Mouse (Mus musculus): ENCODE data around the gene Akap13. TPM values are rescaled to one million over a fixed set of nuclear protein-coding genes. Genes with fewer than 3 reads are reported as not detected.

Akap13 gene
- total and polyA plus RNA-seq, 3 experiments, result 11.4 to 32.5 (median 27.7) TPM

- no peak for DNase-seq (ENCODE audit: extremely low read depth)
- no peak overlapping the region for H3K4me3 ChIP-seq (replicated peaks in 1 of 3; ENCODE audit: low read depth in 2 of 3, low read length in 2 of 3, poor library complexity in 1 of 3)
- dilution Hi-C loops (cut with MboI; ENCODE audit: extremely low pct_ligation_motif_present, extremely low pct_unique_long_range_greater_than_20kb, low sequenced_read_pairs), result no loop called here
- no peak overlapping the region for H3K9ac ChIP-seq (ENCODE audit: insufficient read depth, low read depth)
- H3K9me3 ChIP-seq (replicated peaks; ENCODE audit: low read length), result no peaks in the 10 kb centered on the region
- in situ Hi-C loops (cut with MboI; ENCODE audit: low pct_ligation_motif_present, low pct_unique_long_range_greater_than_20kb, low sequenced_read_pairs), result loop anchor here (25.0 kb wide), 1 partner anchor 596 kb away; no protein-coding TSS in a partner anchor
- peaks cover 74 to 96% of the 10 kb centered on the region in 2 experiments for H3K36me3 ChIP-seq (replicated peaks in 1 of 2; ENCODE audit: control insufficient read depth in 1 of 2, insufficient read depth in 1 of 2, low read length in 1 of 2)
- TF ChIP-seq USF2 (conservative IDR thresholded peaks at IDR 0.05; ENCODE audit: low read depth, low read length), result no peak
- TF ChIP-seq BHLHE40 (IDR thresholded peaks at IDR 0.05; ENCODE audit: low read depth, low read length), result no peak
- TF ChIP-seq USF1 (IDR thresholded peaks at IDR 0.05; ENCODE audit: low read depth, low read length), result no peak
- TF ChIP-seq UBTF (IDR thresholded peaks at IDR 0.05; ENCODE audit: low read depth, low read length), result no peak
- no peak for TF ChIP-seq KAT2A (IDR thresholded peaks at IDR 0.05; ENCODE audit: insufficient replicate concordance, low read length)
- TF ChIP-seq ETS1 (conservative IDR thresholded peaks at IDR 0.05; ENCODE audit: low read depth, low read length), result no peak
- TF ChIP-seq ZKSCAN1 (IDR thresholded peaks at IDR 0.05; ENCODE audit: borderline replicate concordance, low read depth, low read length), result no peak
- no peak for TF ChIP-seq ZNF384 (IDR thresholded peaks at IDR 0.05; ENCODE audit: low read depth, low read length)
- no peak for TF ChIP-seq POLR2AphosphoS2 (IDR thresholded peaks at IDR 0.05; ENCODE audit: low read depth, low read length)
- no peak overlapping the region for H3K27ac ChIP-seq (ENCODE audit: insufficient read depth, low read depth)
- no peaks in the 10 kb centered on the region for H3K4me1 ChIP-seq (ENCODE audit: control insufficient read depth in 1 of 2, insufficient read depth in 2 of 2)
- no peak overlapping the region for H3K4me2 ChIP-seq (ENCODE audit: insufficient read depth, low read depth, poor library complexity, severe bottlenecking)
- H3K79me2 ChIP-seq (replicated peaks; ENCODE audit: control insufficient read depth, extremely low read depth, insufficient read depth, poor library complexity, severe bottlenecking), result no peaks in the 10 kb centered on the region
- H3K27me3 ChIP-seq (replicated peaks), result no peaks in the 10 kb centered on the region
Measured at GRCm38 (mm10) chr7:75733166-75733565, 277.8 kb downstream of the Akap13 start.

DNA sequence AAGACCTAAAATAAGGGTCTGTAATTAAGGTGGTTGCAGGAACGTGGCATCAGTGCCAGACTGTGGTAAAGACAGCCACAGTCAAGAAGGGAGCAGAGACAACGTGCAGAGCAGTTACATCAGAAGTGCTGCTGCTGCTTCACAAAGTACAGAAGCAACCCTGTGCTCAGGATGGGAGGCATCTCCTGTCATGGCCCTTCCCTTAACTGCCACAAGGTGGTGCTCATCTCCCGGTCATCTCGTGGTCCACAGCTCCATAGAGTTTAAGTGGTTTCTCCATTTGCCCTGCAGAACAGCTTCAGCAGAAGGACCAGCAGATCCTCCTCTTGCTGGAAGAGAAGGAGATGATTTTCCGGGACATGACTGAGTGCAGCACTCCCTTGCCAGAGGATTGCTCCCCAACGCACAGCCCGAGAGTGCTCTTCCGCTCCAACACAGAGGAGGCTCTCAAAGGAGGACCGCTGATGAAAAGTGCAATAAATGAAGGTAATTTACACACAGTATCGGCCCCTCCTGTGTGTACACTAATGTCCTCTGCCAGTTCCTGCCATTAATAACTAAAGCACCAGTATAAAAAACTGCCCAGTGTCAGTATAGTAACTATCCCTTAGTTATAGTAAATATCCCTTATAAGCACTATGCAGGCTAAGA, 283.9 kb downstream of the Akap13 start:
- no peak for TF ChIP-seq NELFE (IDR thresholded peaks at IDR 0.05; ENCODE audit: low read depth, low read length)
- no peak for TF ChIP-seq NRF1 (IDR thresholded peaks at IDR 0.05; ENCODE audit: low read depth, low read length)
- TF ChIP-seq CHD2 (IDR thresholded peaks at IDR 0.05; ENCODE audit: low read length), result no peak
- 0 out of 2 replicates have a peak, but pooled peaks have one; percentile 12 for TF ChIP-seq JUND (conservative IDR thresholded peaks at IDR 0.05; ENCODE audit: low read depth, low read length)
- TF ChIP-seq RCOR1 (conservative IDR thresholded peaks at IDR 0.05; ENCODE audit: low read depth, low read length), result no peak
- no peak for TF ChIP-seq POLR2A (IDR thresholded peaks at IDR 0.05; ENCODE audit: low read depth, low read length)
- peak; percentile 67 for TF ChIP-seq IRF4 (IDR thresholded peaks at IDR 0.05; ENCODE audit: low read depth, low read length)
- TF ChIP-seq SMC3 (IDR thresholded peaks at IDR 0.05; ENCODE audit: low read depth, low read length), result peak; percentile 93
- no peak for TF ChIP-seq USF1 (IDR thresholded peaks at IDR 0.05; ENCODE audit: low read depth, low read length)
- TF ChIP-seq GABPA (IDR thresholded peaks at IDR 0.05; ENCODE audit: insufficient replicate concordance, low read depth, low read length), result no peak
- no peak for TF ChIP-seq MXI1 (IDR thresholded peaks at IDR 0.05; ENCODE audit: low read depth, low read length)
- peak; percentile 90 to 95 for TF ChIP-seq CTCF (conservative IDR thresholded peaks at IDR 0.05 in 1 of 2, IDR thresholded peaks at IDR 0.05 in 1 of 2; ENCODE audit: low read depth in 2 of 2, low read length in 2 of 2)
- TF ChIP-seq UBTF (IDR thresholded peaks at IDR 0.05; ENCODE audit: low read depth, low read length), result no peak
- no peak for TF ChIP-seq CHD1 (IDR thresholded peaks at IDR 0.05; ENCODE audit: low read depth, low read length)
- no peak for TF ChIP-seq MAFK (IDR thresholded peaks at IDR 0.05; ENCODE audit: insufficient replicate concordance, low read length)
- no peak for TF ChIP-seq E2F4 (IDR thresholded peaks at IDR 0.05; ENCODE audit: insufficient replicate concordance, low read depth, low read length)
- no peak for TF ChIP-seq EP300 (IDR thresholded peaks at IDR 0.05; ENCODE audit: low read length)
- no peak for TF ChIP-seq BHLHE40 (IDR thresholded peaks at IDR 0.05; ENCODE audit: low read depth, low read length)
- TF ChIP-seq RAD21 (IDR thresholded peaks at IDR 0.05; ENCODE audit: low read depth, low read length), result peak; percentile 92
- TF ChIP-seq MEF2A (IDR thresholded peaks at IDR 0.05; ENCODE audit: borderline replicate concordance, low read depth, low read length), result no peak; the same call in 1 of the 2 replicates
- TF ChIP-seq SIN3A (IDR thresholded peaks at IDR 0.05; ENCODE audit: low read length), result 0 out of 2 replicates have a peak, but pooled peaks have one; percentile 24
- TF ChIP-seq ELF1 (IDR thresholded peaks at IDR 0.05; ENCODE audit: low read depth, low read length), result no peak
- no peak for TF ChIP-seq MYC (IDR thresholded peaks at IDR 0.05; ENCODE audit: low read depth, low read length)
- TF ChIP-seq MAX (IDR thresholded peaks at IDR 0.05; ENCODE audit: low read length), result 0 out of 2 replicates have a peak, but pooled peaks have one; percentile 9
- peak; percentile 52; the same call in 1 of the 2 replicates for TF ChIP-seq ZC3H11A (IDR thresholded peaks at IDR 0.05; ENCODE audit: low read depth, low read length)
- no peak for TF ChIP-seq USF2 (conservative IDR thresholded peaks at IDR 0.05; ENCODE audit: low read depth, low read length)
- TF ChIP-seq TBP (conservative IDR thresholded peaks at IDR 0.05; ENCODE audit: low read depth, low read length), result no peak
- in situ Hi-C loops (cut with MboI; ENCODE audit: low pct_ligation_motif_present, low pct_unique_long_range_greater_than_20kb, low sequenced_read_pairs) (loop anchor here (25.0 kb wide), 1 partner anchor 602 kb away; no protein-coding TSS in a partner anchor), dilution Hi-C loops (cut with MboI; ENCODE audit: extremely low pct_ligation_motif_present, extremely low pct_unique_long_range_greater_than_20kb, low sequenced_read_pairs) (no loop called here)
- Histone ChIP-seq H3K9ac (ENCODE audit: insufficient read depth, low read depth) (no peak overlapping the region), H3K36me3 (replicated peaks in 1 of 2; ENCODE audit: control insufficient read depth in 1 of 2, insufficient read depth in 1 of 2, low read length in 1 of 2) (peaks cover 69 to 93% of the 10 kb centered on the region in 2 experiments), H3K79me2 (replicated peaks; ENCODE audit: control insufficient read depth, extremely low read depth, insufficient read depth, poor library complexity, severe bottlenecking) (no peaks in the 10 kb centered on the region), H3K9me3 (replicated peaks; ENCODE audit: low read length) (no peaks in the 10 kb centered on the region), H3K4me3 (replicated peaks in 1 of 3; ENCODE audit: low read depth in 2 of 3, low read length in 2 of 3, poor library complexity in 1 of 3) (no peak overlapping the region), H3K4me2 (ENCODE audit: insufficient read depth, low read depth, poor library complexity, severe bottlenecking) (no peak overlapping the region), H3K4me1 (ENCODE audit: control insufficient read depth in 1 of 2, insufficient read depth in 2 of 2) (peaks cover 0 to 15% of the 10 kb centered on the region in 2 experiments; a peak in 2 of 4 replicates), H3K27ac (ENCODE audit: insufficient read depth, low read depth) (no peak overlapping the region), H3K27me3 (replicated peaks) (no peaks in the 10 kb centered on the region)
- DNase-seq (ENCODE audit: extremely low read depth), result peak; percentile 76
